Mouse (Mus musculus): ENCODE data around the gene Sp3. TPM values are rescaled to one million over a fixed set of nuclear protein-coding genes. Genes with fewer than 3 reads are reported as not detected.

Gene Sp3
- 88.7 TPM for polyA plus RNA-seq (2017; shearing (Covaris generic))

GRCm38 (mm10) chr2:72980337-72981074, at the start of gene Sp3:
Gene Sp3 (minus strand): TSS chr2:72980446.

GRCm38 (mm10) chr2:72986616-72987015, 6.4 kb upstream of the Sp3 start, which contains the start of gene Gm11084:
Gene Gm11084 (minus strand): TSS chr2:72986716.

Other genes with a start within 250 kb of the Sp3 start
- gene Gm11084, start 6.3 kb upstream of the Sp3 start, polyA plus RNA-seq (2017; shearing (Covaris generic)), result not detected
- 65.2 TPM for gene Ola1, start 238.5 kb upstream of the Sp3 start, polyA plus RNA-seq (2017; shearing (Covaris generic))

Measured in inflammation-experienced regulatory T-cells, adult 16 weeks (primary cell).